Mouse (Mus musculus): ENCODE data around the gene Ccdc136.
"Not testable (repeated sequence)": the region's sequence is repeated elsewhere in the genome, so short reads cannot be mapped to it uniquely, and the experiment has no call there.

Ccdc136 gene

GRCm38 (mm10) chr6:29395910-29396713 lies at the start of gene Ccdc136:
TSS of gene Ccdc136 (plus strand) at chr6:29396309.
- peak; percentile 76 for DNase-seq (ENCODE audit: low read depth, low spot score)

DNA sequence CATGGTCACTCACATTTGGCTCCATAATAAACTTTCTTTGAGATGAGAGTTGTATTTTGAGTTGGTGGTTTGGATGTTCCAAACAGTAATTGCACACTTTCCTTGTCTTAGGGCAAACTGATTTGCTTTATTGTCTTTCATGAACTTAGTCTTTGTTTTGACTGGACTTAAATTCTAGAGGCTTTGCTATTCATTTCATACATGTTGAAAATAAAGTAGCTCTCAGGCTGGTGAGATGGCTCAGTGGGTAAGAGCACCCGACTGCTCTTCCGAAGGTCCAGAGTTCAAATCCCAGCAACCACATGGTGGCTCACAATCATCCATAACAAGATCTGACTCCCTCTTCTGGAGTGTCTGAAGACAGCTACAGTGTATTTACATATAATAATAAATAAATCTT lies 49.6 kb upstream of the Ccdc136 start:
- not testable (repeated sequence) for DNase-seq (ENCODE audit: low read depth, low spot score)

- no peak for DNase-seq (ENCODE audit: low read depth, low spot score)
Observed at GRCm38 (mm10) chr6:29347189-29347588, 48.9 kb upstream of the Ccdc136 start.

- DNase-seq (ENCODE audit: low read depth, low spot score): peak; percentile 100
Observed at GRCm38 (mm10) chr6:29347665-29348370, 48.3 kb upstream of the Ccdc136 start, which contains the start of gene Calu. TSS of gene Calu (plus strand) at chr6:29348069.

DNA sequence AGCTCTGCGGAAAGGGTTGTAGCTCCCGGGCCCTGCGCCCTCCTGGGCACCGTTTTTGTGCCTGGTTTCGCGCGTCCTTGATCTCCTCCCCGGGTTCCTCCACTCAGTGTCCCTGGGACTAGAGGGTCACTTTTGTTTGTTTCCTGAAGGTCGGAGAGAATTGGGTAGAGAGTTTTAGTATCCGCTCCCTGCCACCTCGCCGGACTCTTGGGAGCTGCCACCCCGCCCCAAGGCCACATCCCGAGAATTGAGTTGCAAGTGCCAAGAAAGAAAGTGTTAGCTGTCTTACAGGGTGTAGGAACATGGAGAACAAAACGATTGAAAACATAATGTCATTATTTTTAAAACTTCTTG lies 47.8 kb upstream of the Ccdc136 start:
- no peak for DNase-seq (ENCODE audit: low read depth, low spot score)

DNA sequence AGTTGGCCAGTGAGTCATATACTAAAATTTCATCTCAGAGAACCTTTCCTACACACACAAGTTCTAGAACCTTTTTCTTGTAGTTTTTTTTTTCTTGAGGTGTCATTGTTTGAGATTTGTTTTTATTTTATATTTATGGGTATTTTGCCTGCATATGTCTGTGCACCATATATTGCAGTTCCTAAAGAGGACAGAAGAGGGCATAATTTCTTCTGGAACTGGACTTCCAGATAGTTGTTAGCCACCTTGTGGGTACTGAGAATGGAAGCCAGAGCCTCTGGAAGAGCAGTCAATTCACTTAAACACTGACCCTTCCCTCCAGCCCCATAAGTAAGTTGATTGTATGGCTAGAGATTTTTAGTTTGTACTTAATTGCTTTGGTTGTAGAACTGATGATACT lies 44.5 kb upstream of the Ccdc136 start:
- DNase-seq (ENCODE audit: low read depth, low spot score): peak; percentile 79

DNA sequence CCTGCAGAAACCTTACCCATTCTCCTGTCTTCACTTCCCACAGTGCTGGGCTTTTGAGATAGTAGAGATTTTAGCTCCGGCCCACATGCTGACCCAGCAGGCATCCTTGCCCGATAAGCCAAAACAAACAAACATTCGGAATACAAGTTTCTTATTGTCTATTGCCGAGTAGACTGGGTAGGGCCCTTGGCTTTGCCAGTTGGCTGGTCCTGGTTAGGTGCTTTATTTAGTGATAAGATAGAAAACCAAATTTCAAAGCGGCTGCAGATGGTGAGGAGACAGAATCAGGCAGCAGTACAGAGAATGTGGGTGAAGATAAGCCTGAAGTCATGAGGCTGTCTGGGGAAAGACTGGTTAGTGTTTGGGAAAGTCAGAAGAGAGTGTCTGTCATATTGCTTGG lies 43.3 kb upstream of the Ccdc136 start:
- DNase-seq (ENCODE audit: low read depth, low spot score): no peak

GRCm38 (mm10) chr6:29359386-29359785 lies 36.7 kb upstream of the Ccdc136 start:
- DNase-seq (ENCODE audit: low read depth, low spot score): no peak

DNA sequence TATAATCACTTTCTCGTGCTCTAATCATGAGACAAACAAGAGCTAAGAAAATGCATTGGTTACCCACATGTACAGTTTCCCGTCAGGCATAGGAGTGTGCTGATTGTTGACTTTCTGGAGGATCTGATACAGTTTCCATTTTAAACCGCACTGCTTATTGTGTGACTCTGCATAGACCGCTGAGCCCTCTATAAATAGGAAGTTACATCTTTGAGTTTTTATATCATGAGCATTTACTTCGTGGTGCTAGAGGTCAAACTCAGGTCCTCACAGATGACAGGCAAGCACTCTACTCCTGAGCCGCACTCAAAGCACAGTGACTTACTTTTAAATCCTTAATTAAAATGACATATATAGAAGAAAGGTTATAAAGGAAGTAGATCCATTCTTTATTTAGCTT lies 35.9 kb upstream of the Ccdc136 start:
- DNase-seq (ENCODE audit: low read depth, low spot score): no peak

DNA sequence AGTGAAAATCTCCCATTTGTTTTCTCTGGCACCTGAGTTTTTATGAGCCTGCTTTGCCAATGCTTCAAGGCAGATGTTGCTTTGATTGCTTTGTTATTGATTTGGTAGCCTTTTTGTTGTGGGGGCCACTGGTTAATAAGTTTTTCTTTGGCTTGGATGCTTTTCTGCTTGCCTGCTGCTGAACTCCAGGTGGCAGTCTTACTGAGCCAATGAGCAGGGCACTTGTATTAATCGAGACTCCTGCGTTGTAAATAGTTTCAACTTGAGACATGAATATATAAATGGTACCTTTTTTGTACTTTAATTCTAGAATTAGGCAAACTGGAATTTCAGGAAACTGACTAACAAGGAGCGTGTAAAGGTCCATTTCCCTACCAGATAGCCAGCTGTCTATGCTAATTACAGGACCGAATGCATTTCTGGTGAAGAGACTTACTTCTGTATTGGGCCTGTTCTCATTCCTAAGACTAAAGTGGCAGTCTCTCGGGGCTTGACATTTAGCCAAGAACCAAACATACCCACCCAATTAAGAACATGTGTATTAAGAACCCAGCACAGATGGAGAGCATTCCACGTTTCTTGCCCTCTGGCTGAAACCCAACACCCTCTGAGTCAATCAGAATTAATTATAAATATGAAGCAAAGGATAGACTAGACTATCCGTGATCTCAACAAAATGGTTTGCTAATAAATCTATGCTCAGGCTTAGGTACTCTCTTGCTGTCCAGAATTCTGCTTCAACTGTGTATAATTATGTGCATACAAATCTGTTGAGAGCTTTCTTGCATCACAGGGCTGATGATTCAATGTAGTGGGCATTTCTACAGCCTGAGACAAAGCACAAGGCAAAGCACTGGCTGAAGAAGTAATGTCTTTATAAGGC lies 33.6 kb upstream of the Ccdc136 start:
- DNase-seq (ENCODE audit: low read depth, low spot score): peak; percentile 88

DNA sequence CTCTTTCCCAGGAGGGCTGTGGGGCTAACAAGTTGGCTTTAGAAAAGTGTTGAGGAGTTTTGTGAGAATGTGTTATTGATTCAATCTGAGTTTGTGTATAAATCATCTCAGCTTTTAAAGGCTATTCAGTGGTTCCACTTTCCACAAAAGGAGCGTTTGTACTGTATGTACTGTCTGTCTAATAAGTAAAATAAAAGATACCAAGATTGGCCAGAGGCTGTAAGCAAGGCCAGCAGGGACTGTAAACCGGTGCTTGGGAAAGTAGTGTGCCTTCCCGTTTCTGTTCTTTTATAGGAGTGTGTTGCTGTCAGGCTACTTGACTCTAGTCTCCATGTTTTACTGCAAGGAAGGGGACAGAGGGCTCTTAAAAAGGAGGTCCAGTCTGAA lies 33.0 kb upstream of the Ccdc136 start:
- DNase-seq (ENCODE audit: low read depth, low spot score): no peak

DNA sequence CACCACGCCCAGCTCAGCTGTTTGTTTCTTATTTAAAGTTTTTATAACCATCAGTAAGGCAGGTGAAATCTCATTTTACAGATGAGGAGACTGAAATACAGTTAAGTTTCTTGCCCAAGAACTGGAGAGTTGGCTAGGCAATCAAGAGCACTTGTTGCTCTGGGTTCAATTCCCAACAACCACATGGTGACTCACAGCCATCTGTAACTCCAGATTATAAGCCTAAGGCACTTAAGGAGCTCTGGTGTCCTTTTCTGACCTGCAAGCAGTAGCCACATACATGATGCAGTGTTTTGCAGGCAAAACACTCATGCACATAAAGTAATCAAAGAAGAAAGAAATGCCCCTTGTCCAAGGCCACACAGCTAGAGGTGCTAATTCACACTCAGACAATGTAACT lies 30.8 kb upstream of the Ccdc136 start:
- peak; percentile 55 for DNase-seq (ENCODE audit: low read depth, low spot score)

- DNase-seq (ENCODE audit: low read depth, low spot score): no peak
Observed at GRCm38 (mm10) chr6:29377386-29377785, 18.7 kb upstream of the Ccdc136 start.

GRCm38 (mm10) chr6:29378678-29379077 lies 17.4 kb upstream of the Ccdc136 start:
- DNase-seq (ENCODE audit: low read depth, low spot score): no peak

DNA sequence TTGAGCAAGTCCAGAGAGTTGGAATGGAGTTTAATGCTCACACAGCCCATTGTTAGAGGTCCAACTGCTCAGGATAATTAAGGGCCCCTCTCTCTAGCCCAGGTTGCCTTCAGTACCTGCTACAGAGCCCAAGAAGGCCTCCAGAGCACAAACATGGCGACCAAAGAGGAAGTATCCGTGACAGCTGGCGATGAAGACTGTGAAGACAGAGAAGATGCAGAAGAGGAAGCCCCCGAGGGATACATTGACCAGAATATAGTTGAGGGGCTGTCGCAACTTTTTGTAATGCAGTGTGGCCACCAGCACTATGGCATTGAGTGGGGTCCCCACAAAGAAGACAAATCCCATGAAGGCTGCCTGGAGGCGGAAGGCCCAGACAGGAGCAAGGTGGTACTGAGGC lies 16.2 kb upstream of the Ccdc136 start:
- no peak for DNase-seq (ENCODE audit: low read depth, low spot score)

DNA sequence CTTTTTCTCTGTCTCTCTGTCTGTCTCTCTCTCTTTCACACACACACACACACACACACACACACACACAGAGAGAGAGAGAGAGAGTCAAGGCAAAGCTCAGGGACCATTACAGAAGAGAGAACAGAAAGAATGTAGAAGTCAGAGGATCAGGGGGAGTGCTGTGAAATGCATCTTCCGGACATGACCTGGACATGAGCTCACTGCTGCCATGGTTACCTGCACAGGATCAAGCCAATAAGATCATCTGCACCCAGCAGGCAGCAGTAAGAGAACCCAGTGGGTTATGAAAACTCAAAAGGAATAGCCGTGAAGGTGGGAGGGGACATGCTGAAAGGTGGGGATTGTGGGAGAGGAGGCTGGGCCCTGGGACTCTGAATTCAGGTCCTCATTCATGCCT lies 13.7 kb upstream of the Ccdc136 start:
- no peak for DNase-seq (ENCODE audit: low read depth, low spot score)

GRCm38 (mm10) chr6:29388052-29388518 lies 8.0 kb upstream of the Ccdc136 start, which contains the start of gene Opn1sw:
TSS of gene Opn1sw (minus strand) at chr6:29388468.
- peak; percentile 81 for DNase-seq (ENCODE audit: low read depth, low spot score)

DNA sequence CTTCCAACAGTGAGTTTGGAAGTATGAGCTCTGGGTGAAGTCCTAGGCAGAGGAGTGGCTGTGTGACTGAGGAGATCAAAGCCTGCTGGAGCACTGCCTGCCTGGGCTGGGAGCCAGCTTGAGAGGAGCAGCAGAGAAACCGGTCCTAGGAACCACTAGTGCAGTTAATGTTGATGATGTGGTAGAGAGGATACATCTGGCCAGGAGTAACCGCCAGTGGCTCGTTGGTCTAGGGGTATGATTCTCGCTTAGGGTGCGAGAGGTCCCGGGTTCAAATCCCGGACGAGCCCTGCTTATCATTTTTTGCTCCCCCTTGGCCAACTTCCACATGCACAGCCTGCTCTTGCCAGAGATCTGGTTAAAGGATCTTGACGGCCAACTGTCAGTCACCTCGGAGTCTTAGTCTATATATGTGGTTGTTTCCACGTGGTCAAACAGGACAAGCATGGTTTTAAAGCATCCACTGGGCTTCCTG lies 7.5 kb upstream of the Ccdc136 start:
- peak; percentile 100 for DNase-seq (ENCODE audit: low read depth, low spot score)

DNA sequence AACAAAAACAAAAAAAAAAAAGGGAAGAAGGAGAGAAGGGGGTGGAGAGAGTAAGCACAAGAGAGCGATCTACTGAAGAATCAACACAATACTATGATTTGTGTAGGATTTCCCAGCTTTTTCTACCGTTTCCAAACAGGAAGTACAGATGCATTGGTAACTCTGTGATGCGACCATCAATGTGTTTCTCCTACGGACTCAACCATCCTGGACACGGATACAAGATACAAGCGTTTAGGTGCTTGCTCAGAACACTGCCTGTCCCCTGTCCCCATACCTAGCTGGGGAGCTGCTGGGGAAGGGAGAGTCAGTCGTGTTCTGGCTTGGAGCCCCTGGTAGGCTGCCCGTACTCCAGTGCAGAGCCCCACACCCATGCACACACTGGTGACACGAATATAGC lies 6.7 kb upstream of the Ccdc136 start:
- no peak for DNase-seq (ENCODE audit: low read depth, low spot score)

DNA sequence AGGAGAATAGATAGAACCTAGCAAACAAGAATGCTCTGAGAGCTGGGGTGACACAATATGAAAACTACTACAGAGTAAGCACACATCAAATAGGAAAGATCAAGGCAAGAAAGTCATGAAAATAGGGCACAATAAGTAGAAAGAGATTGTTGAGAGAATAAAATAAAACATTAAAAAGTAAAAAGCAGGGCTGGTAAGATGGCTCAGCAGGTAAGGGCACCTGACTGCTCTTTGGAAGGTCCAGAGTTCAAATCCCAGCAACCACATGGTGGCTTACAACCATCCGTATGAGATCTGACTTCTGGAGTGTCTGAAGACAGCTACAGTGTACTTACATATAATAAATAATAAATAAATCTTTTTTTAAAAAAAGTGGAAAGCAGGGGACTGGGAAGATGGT lies 5.6 kb upstream of the Ccdc136 start:
- not testable (repeated sequence) for DNase-seq (ENCODE audit: low read depth, low spot score)

- not testable (repeated sequence) for DNase-seq (ENCODE audit: low read depth, low spot score)
Observed at GRCm38 (mm10) chr6:29391241-29391640, 4.9 kb upstream of the Ccdc136 start.

GRCm38 (mm10) chr6:29391802-29392201 lies 4.3 kb upstream of the Ccdc136 start:
- DNase-seq (ENCODE audit: low read depth, low spot score): peak; percentile 69

Measured in 3T3-L1 (cell line).